Mouse (Mus musculus): ENCODE measurements around the gene H60c. TPM values are rescaled to one million over a fixed set of nuclear protein-coding genes. Genes with fewer than 3 reads are reported as not detected.
"Not testable (repeated sequence)": the region's sequence is repeated elsewhere in the genome, so short reads cannot be mapped to it uniquely, and the experiment has no call there.

H60c gene
- total RNA-seq (2022) = not detected

DNA sequence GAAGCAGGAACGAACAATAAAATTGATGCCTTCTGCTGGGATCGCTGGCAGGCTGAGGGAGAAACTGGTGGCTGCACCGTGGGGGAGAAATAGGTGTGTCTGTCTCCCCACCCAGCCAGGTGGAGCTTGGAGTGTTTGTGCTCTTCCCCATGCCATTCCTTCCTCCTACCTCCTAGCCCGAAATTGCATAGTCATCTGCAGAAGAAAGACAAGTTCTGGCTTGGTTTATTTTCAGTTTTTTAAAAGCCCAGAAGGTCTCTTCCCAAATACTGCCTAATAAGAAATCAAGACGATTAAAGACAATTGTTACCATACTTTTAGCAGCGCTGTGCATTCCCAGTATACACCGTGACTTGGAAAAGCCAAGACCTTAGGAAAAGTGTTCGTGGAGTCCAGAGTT, at the start of gene H60c:
Gene H60c (minus strand): TSS at position 101 of the 400 bp plus-strand sequence.
- DNase-seq = no peak

DNA sequence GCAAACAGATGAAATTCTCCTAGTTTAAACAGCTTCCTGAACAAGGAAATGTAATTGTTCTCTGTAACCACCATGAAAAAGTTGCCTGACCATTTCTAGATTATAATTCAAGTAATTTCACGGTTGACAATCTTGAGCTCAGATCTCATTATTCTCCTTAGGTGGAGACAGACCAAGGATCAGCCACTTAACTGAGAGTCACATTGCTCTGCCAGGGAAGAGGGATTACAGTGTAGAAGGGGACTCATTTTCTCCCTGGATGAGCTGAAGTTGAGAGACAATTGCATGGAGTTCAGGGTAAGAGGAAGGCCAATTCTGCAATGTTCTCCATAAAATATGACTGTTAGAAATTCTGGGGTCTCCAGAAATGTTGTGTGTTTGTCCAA, 41.2 kb upstream of the H60c start:
- no peak for DNase-seq

DNA sequence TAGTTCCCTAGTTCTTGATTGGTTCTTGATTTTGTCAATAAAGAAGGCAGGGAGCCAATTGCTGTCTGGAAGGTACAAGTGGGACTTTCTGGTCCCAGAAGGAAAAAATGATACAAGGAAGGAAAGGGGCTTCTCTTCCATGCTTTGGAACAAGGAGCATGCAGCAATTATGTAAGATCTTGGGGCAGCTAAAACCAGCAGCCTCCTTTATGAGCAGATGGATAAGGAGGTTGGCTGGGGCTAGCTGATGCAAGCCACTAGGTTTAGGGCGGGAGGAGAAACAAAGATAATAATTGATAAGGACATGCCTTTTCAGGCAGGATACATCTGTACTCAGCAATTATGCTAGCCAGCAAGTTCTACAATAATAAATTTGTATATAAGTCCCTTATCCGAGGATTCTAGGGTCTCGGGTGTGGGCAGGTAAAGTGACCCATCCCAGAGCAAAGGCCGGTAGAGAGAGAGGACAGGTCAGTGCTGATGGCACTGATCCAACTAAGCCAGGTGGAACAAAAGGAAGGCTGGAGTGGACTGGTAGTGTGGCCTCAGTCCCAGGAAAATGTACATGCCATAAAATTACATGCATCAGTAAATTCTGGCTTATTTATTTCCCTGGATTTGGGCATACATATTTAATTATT, 40.7 kb upstream of the H60c start:
- no peak for DNase-seq

DNA sequence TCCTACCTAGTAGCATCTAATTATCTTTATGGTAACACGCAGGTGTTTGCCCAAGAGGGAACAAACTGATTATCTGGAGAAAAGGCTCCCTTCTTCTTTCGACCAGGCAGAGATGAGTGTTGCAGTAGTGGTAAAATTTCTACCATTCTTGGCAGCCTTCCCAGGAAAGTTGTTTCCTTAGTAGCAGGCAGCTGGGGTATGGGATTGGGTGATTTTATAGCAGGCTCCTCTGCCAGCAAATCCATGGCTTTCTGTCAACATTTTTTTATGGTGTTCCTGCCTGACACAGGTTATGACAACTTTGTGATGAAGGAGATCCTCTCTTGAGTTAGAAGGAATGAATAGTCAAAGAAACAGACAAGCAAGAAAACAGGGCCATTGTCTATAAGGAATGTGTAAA, 40.2 kb upstream of the H60c start:
- DNase-seq = no peak

DNA sequence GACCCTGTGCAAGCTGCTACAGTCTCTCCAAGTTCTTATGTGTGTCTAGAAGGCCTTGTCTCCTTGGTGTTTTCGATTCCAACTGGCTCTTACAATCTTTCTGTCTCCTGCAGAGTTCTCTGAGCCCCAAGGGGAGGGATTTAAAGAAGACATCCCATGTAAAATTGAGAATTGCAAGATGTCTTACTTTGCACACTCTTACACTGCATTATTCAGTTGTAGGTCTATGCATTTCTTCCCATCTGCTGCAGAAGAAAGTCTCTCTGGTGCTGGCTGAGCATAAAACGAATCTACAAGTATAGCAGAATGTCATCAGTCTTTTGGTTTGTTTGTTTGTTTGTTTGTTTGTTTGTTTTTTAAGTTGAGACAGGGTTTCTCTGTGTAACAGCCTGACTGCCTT, 26.4 kb upstream of the H60c start:
- no peak for DNase-seq

DNA sequence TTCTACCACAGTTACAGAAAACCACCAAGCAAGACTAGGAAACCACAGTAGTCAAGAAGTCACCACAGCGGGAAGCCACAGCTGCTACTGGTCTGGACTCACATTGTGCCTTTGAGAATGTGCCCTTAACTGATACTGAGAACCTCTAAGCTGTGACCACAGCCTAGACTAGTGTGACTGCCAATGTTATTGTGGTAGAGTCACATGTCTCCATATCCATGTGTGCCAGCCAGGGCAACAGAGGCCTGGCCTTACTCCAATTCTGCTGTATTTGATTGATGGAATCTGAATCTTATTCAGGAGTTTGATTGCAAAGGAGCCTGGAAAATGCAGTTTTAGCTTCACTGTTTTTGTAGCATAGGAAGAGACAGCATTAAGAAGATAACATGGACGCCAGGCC, 13.5 kb upstream of the H60c start:
- peak; percentile 15 for DNase-seq

DNA sequence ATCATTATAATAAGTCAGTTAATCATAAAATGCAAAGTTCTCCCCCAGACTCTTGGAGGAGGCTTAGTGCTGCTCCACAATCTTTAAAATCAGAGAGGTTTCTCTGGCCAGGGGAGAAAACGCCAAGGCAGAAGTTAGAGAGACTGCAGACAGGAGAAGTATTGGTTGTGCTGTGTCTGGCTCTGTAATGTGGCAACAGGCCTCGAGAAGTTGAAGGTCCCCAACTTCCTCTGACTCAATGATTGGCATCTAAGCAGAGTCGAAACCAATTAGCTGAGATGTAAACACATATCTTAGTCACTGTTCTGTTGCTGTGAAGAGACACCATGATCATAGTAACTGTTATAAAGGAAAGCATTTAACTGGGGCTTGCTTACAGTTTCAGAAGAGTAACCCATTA, 6.5 kb upstream of the H60c start:
- no peak for DNase-seq

DNA sequence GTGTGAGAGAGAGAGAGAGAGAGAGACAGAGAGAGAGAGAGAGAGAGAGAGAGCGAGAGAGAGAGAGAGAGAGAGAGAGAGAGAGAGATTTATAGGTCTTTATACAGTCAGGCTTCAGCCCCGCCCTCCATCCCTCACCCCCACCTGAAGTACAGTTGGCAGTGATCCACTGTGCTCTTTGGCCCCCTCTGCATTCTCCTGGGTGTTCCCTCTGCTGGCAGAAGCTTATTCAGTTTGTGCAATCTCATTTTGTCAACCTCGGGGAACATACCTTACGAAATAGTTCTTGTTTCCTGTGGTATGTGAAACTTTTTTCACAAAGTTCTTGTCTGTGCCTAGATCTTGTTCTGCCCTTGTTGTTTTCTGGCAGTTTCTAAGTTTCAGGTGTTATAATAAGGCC, 3.5 kb upstream of the H60c start:
- no peak for DNase-seq

DNA sequence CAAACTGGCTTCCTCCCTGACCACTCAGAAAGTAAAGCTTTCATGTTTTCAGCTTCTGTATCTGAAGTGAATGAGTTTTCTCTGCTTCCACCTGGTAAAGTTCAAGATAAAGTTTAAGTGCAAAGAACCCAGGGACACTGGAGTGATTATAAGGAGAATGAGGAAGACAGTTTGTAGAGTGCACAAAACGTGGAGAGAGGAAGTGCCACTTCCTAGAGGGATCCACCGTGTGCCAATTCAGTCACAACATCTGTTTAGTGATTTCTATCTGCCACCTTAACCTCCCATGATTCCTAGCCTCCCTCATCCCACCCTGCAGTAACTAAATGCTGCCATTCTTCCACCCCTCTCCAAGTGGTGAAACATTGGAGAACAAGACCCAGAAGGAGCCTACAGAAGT, 842 bp downstream of the H60c start:
- no peak for DNase-seq

DNA sequence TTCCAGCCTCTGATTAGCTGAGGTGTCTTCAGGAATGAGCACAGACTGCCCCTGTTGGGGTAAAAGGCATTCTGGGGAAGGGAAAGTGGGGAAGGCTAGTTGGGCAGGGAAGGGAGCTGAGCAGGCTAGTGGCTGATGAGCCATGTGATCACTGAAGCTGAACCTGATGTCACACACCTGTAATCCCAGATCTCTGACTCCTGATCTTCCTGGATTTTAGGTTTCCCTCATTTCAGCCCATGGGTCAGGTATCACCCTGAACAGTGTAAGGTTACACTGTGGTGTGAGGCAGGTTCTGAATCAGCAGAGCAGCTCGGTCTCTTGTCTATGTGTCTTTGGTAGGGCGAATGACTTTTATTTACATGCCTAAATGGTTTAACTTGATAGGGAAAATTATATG, 4.8 kb downstream of the H60c start:
- no peak for DNase-seq

DNA sequence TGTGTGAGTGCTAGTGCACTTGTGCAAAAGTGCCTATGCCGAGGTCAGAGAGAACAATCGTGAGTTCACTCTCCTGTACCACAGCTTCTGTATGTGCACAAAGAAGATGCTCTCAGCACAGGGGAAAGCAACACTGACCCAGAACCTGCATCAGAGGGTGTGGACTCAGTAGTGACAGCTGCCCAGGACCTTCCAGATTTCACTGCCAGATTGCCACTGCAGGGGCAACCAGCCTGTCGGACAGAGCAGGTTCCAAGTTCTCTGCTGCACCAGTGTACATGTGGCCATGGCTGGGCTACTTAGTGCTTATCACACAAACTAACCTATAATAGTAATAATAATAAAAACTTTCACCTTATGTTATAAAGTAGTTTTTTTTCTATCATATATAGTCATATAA, 10.2 kb downstream of the H60c start:
- no peak for DNase-seq

DNA sequence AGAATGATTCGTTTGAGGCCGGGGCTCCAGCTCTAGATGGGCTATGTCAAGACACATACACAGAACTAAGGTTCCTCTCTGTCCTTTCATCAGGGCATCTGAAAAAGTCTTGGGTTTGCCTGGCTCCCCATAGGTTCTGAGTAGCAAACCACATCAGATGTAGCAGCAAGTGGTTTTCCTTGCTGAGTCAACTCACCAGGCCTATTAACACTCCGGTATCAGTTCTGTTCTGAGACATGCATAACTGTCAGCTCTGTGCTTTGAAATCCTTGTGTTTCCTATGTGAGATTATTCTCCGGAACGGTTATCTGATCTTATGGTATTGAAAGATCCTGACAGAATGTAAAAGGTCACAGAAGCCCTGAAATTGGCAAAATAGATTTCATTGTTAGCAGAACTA, 29.1 kb downstream of the H60c start:
- DNase-seq = not testable (repeated sequence)

DNA sequence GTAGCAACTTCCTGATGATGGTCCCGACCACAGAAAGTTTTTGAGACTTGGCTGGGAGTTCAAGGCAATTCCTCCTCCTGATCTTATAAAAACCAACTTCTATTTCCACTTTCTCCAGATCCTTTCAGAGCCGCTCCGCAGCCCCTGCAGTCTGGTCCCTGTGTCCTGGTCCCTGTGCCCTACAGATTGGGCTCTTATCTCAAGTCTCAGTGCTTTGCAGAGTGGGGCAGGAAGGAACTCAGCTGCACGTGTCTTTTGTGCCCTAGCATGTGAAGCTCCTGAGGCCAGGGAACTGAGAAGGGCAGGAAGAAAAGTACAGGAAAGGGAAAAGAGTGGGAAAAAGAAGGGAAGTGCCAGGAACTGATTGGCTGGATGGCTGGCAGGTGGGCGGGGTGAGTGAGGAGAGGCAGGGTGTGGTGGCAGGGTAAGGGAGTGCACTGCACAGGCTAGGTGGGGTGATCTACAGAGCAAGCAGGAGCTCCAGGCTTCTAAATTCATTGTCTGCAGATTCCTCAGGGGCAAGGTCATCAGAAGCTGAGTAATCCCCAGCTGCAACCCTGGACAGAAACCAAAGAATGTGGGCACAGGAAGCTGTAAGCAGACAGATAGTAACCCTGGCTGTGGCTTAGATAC, 30.8 kb downstream of the H60c start:
- DNase-seq = peak; percentile 69

DNA sequence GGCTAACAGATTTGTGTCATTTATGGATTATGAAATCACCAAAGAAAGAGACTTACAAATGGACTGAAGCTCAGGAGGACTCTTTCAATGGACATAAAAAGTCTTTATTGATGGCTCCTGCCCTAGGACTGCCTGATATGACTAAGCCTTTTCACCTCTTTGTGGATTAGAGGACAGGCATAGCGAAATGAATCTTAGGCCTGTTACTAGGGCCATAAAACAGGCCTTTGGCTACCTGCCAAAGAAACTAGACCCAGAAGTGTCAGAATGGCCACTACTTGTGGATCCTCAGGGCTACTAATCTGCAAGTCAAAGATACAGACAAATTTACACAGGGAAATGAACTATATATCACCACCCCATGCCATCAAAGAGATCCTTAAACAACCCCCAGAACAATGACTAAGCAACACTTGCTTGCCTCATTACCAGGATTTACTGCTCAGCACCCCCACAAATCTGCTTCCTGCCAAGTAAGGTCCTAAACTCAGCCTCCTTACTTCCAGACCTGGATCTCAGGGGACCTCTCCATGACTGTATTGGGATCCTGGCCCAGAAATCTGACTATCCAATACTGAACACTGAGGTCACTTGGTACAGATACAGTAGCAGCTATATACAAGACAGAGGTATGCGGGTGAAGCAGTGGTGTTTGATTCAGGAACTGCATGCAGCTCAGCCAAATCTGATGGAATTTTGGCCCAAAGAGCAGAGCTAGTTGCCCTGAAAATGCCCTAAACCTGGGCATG, 39.0 kb downstream of the H60c start:
- peak; percentile 10 for DNase-seq

Other genes with a start within 250 kb of the H60c start
- 10 to 100 TPM in 2 of 4 experiments, 1 to 10 TPM in 2; 5.5 to 33.1 (median 13.5) TPM for gene Ppp1r14c, start 98.3 kb upstream of the H60c start, total RNA-seq (2022)